Mouse (Mus musculus) left cerebral cortex, postnatal 4 days (tissue): ENCODE results near the gene Trim63. TPM values are rescaled to one million over a fixed set of nuclear protein-coding genes. Genes with fewer than 3 reads are reported as not detected.

Experiments
- DNase-seq: peaks from one replicate; pipeline ENCODE4 v3.0.0-alpha.2; 2022
- intact Hi-C: fragments of 180-260 bp; cut with DNase I; formaldehyde crosslinking; loops from one replicate; pipeline ENCODE4 v1.15.1; 2025
- total RNA-seq, 2 experiments: library from RNA; stranded (reverse); gene quantifications; 2 replicates each; pipeline ENCODE4 v1.2.3; 2021

The Trim63 gene
- total RNA-seq, 2 experiments from 2014 or later = 0.44 to 0.46 TPM

DNA sequence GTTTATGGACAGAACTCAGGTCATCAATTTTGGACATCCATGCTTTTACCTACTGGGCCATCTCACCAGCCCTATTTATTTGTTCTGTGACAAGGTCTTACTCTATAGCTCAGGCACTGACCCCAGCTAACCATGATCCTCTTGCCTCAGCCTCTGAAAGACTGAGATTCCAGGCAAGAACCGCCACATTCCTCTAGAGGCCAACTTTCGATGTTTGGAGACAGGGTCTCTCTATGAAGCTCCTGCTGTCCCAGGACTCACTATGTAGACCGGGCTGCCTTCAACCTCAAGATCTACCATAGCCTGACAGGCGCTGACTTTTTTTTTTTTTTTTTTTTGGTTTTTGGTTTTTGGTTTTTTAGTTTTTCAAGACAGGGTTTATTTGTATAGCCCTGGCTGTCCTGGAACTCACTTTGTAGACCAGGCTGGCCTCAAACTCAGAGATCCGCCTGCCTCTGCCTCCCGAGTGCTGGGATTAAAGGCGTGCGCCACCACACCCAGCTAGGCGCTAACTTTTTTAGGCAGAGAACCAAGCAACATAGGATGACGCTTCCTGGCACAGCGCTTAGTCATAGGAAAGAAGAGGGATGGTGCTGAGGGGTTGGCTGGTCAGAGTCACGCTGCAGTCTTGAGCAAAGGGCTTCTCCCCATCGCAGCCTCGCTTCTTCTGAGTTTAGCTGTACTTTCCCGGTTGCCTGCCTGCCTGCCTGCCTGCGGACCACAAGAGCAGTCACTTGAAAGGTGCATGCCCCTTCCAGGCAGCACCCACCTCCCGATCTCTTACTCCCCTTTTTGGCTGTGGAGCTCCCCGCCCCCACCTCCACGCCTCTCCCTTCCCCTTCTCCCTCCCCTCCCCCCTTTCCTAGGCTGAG lies 16.1 kb upstream of the Trim63 start:
- intact Hi-C loops = no loop called here
- no peak for DNase-seq

DNA sequence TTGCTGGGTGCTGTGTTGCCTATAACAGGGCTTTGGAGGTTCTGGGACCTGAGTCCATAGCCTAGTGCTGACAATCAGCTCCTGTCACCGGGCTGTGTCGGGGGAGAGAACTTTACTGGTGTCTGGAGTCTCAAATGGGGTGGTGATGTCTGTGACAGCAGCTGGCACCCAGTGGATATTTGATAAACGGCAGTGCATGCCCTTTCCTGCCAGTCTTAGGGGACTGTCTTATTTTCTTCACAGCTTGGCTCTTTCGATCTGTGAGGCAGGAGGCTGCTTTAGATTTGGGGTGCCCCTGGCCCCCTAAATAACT lies 15.5 kb upstream of the Trim63 start:
- intact Hi-C loops = no loop called here
- DNase-seq = no peak

DNA sequence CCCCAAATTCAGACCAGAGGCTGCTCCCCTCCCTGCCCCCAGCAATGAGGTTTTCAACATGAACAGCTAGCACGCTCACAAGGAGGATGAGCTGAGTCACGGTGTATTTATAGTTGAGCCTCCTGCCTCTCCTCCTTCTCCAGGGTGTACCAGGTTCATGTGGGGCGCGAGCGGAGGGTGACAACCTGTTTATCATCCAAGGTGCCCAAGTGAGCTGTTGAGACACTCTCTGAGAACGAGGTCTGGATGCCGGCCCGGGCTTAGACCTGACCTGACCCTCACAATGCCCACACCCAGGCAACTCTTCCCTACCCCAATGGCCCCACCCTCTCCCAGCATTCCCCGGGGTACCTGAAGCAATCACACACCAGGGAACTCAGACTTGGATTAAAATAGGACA lies 14.6 kb upstream of the Trim63 start:
- intact Hi-C loops = no loop called here
- DNase-seq = no peak

DNA sequence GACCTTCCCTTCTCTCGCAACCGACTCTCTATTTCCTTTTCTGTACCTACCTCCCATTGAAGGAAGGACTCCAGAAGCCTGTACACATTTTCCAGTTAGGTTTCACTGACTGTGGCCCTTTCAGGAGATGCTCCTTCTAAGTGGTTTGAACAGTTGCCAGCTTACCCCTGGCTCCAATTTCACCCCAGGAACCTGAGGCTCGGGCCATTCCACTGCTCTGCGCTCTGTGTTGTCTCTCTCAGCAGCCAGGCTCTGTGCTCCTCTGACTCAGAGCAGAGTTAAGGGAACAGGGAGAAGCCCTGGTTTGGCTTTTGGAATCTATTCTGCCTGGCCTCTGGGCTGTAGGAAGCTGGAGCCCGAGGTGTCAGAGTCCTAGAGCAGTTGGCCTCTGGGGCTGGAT lies 12.8 kb upstream of the Trim63 start:
- intact Hi-C loops = no loop called here
- no peak for DNase-seq

DNA sequence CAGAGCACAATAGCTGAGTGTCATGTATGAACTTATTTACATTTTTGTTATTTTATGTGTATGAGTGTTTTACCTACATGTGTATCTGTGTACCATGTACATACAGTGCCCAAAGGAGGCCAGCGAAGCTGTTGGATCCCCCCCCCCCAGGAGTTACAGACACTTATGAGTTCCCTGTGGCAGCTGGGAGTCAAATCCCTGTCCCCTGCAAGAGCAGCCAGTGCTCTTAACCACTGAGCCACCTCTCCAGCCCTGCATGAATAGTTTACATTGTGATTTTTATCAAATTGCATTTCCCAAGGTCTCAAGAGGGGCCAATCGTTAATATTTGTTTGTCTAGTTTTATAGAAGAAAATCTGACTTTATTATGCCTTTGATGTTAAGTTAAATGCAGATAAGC lies 8.0 kb upstream of the Trim63 start:
- no peak for DNase-seq
- intact Hi-C loops = no loop called here

DNA sequence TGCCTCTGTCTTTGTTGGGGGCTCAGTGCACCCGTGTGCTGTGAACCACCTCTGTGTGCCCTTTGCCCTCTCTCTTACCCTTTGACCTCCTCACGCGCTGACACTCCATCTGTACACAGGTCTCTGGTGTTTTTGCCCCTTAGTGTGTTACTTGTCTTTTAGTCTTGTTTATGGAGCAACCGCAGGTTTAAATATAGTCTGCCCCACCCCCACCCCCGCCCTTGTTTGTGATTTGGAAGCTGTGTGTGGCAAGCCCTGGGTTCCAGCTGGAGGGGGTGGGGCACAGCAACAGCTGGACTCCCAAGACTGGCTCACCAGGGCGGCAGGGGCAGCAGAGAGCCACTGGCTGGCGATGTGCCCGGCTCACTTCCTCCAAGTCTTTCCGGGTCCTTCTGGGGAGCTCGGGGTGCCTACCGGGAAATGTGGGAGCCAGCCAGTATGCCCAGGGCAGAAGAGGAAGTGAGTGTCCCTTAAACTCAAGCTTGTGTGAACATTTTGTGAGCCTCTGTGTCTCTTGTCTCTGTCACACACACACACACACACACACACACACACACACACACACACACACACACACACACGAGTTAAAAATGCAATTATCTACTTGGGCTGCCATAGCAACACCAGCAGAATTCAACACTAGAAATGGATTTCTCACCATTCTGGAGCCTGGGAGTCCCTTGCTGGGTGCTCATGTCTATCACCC lies 7.4 kb upstream of the Trim63 start:
- peak; percentile 66 for DNase-seq
- intact Hi-C loops = no loop called here

DNA sequence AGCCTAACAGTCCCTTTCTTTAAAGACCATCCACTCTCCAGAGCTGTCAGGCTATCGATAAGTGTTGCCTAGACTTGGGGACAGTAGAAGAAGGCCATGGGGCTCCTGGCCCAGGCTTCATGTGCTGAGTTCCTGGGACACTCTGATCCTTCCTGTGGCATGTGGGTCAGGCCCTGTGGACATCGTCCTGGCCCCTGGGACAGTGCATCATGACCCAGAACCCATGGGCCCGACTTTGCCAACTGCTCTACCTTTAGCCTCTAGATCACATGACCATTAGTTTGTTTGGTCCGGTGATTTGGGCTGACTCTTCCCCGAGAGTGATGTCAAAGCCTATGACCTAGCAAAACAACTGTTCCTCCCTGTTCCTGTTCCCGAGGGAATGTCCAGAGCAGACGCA lies 4.8 kb upstream of the Trim63 start:
- intact Hi-C loops = no loop called here
- no peak for DNase-seq

DNA sequence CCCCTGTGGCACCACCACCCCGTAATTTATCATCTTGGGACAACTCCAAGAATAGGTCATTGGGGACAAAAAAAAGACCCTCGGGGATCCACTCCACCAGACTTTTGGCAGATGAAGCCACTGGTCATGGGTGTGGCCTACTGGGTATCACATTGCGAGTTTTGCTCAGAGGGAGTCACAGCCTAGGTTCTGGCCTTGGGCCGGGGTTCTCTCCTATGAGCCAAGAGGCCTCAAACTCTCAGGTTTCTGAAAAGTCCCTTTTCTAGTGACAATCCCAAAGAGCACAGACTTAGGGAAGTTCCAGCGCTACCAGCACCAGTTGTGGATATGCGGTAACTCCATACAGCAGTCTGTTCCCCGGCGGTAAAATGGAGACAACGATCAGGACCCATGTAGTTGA lies 4.3 kb upstream of the Trim63 start:
- no peak for DNase-seq
- intact Hi-C loops = no loop called here

DNA sequence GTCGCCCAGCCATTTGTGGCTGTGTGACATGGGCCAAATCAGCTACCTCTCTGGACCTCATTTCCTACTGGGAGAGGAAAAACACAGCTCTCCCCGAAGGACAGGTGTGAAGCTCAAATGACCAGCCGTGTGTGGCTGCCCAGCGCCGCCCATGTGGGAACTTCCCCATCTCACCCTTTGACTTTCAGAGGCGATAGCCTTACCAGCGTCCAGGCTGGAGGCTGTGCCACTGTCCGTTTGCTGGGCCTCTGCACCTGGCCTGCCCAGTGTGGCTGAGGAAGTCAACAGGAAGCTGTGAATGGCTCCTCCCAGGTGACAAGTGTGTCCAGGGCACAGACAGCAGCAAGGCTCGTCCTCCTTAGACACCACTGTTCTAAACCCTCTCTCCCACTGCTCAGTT lies 3.1 kb upstream of the Trim63 start:
- intact Hi-C loops = no loop called here
- DNase-seq = no peak

DNA sequence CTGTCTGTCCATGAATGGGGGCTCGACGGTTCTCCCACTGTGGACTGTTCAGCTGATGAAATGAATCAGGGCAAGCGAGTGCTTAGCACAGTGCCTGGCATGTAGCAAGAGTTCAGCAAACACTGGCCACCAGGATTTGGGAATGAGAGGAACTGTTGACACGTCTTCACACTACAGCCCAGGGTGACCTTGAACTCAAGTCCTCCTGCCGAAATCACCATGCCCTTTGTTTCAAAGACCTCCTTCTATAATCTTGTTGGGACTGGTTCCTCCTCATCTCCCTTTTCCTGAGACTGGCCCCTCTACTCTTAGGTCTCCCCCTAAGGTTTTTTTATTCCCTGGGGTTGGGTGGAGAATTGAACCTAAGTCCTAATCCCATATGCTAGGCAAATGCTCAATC lies 2.6 kb upstream of the Trim63 start:
- intact Hi-C loops = no loop called here
- DNase-seq = no peak

DNA sequence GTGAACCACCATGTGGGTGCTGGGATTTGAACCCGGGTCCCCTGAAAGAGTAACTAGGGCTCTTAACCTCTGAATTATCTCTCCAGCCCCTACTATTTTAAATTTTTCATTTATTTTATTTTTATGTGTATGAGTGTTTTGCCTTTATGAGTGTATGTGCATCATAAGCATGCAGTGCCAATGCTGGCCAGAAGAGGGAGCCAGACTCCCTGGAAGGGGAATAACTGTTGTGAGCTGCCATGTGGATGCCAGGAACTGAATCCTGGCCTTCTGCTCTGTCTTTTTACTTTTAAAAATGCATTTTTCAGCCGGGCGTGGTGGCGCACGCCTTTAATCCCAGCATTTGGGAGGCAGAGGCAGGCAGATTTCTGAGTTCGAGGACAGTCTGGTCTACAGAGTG lies 2.0 kb upstream of the Trim63 start:
- intact Hi-C loops = no loop called here
- DNase-seq = no peak

DNA sequence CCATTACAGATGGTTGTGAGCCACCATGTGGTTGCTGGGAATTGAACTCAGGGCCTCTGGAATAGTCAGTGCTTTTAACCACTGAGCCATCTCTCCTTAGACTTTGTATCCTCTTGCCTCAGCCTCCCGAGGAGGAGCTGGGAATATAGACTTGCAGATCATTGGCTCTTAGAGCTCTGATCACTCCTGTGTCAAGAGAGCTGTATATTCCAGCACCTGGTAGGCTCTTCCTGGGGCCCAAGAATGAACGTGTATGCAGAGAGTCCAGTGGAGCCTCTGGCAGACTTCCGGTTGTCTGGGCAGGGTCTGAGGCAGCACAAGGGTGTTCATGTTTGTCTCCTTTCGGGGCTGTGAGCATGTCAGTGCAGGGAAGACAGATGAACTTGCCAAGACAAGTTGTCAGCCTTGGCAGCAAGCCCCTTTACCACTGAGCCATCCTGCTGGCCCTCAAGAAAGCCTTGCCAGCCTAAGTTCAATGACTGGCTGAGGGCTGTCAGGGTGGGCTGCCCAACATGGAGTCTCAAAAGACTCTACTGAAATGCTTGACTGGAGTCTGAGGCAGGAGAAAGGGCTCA lies 752 bp upstream of the Trim63 start:
- intact Hi-C loops = no loop called here
- peak; percentile 53 for DNase-seq

DNA sequence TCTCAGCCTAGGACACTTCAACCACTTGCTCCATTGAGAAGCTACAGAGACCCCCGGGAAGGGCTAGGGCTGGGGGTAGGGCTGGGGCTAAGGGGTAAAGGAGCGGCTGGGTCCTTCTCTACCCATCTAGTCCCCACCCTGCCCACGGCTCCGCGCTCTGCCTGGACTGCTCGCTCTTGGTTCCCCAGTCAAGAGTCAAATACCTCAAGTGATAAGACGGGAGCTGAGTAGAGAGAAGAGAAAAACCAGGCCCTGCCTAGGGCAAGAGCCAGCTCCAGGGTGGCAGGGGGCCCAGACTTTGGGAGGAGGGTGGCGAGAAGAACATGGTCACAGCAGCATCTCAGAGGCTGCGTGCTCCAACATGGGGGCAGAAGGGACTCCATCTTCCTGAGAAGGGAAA lies 550 bp downstream of the Trim63 start:
- intact Hi-C loops = no loop called here

DNA sequence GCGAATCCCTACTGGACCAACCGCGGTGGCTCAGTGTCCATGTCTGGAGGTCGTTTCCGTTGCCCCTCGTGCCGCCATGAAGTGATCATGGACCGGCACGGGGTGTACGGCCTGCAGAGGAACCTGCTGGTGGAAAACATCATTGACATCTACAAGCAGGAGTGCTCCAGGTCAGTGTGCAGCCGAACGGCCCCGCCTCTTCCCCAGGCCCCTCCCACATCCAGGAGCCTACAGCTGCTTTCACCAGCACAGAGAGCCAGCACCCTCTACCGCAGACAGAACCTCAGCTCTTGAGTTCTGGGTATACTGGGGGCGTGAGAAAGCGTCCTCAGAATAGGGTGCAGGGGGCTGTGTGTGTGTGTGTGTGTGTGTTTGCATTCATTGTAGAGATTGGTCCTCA lies 1.5 kb downstream of the Trim63 start:
- DNase-seq = no peak

More for the DNA sequence above, 550 bp downstream of the Trim63 start:
- no peak for DNase-seq

DNA sequence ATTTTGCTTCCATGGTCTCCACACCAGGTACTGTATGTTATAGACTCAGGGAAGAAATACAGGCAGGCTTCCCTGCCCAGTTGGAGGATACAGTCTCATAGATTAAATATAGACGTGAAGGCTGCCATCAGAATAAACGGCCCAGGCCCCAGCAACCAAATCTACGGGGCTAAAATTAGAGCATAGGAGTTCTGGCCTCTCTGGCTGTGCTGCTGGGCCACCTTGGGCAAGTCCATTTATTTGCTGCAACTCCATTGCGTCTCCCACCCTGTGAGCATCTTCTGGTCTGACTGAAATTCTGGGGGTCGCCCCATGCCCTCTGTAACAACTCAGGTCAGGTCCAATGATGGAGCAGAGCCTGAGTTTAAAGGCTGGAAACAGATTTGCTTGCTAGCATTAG lies 4.2 kb downstream of the Trim63 start:
- intact Hi-C loops = no loop called here
- DNase-seq = no peak

More for the DNA sequence above, 1.5 kb downstream of the Trim63 start:
- intact Hi-C loops = no loop called here

DNA sequence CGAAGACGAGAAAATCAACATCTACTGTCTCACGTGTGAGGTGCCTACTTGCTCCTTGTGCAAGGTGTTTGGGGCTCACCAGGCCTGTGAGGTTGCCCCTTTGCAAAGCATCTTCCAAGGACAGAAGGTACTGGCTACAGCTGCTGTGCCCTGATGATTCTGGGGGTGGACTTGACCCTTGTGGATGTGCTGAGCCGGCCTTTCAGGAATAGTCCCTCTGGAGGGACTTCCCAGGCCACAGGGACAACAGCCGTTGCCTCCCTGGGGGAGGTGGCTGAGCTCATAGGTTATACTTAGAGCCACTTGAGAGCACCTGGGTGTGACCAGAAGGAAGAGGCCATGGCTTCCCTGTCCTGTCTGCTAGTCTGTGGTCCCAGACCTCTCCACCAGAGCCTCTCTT lies 4.8 kb downstream of the Trim63 start:
- intact Hi-C loops = no loop called here
- no peak for DNase-seq

DNA sequence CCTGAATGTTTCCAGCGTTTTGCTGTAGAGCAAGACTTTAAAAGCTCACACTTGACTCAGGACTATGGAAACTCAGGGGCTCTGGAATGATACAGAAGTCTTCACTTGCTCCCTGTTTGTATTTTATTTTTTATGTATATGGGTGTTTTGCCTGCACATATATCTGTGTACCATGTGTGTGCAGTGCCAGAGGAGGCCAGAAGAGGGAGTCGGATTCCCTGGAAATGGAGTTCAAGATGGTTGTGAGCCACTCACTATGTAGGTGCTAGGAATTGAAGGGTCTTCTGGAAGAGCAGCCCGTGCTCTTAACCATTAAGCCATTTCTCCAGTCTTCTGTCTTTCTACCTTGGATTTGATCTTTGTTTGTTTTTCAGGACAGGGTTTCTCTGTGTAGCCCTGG lies 6.6 kb downstream of the Trim63 start:
- no peak for DNase-seq
- intact Hi-C loops = no loop called here

DNA sequence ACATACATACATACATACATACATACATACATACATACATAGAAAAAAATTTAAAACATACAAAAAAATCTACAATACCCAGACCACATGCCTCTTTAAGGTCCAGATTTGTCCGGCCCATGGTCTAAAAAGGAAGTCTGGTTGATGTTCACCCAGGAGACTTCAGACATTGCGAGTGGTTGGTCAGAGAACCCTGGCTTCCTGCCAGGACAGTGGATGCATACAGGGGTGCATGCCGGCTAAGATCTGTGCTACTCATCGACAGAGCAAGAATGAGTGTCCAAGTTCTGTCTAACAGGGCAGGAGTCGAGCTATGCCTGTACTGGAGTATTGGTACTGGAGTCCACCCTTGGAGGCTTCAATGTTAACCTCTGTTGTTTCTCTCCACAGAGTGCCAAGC lies 9.7 kb downstream of the Trim63 start:
- no peak for DNase-seq
- intact Hi-C loops = no loop called here

DNA sequence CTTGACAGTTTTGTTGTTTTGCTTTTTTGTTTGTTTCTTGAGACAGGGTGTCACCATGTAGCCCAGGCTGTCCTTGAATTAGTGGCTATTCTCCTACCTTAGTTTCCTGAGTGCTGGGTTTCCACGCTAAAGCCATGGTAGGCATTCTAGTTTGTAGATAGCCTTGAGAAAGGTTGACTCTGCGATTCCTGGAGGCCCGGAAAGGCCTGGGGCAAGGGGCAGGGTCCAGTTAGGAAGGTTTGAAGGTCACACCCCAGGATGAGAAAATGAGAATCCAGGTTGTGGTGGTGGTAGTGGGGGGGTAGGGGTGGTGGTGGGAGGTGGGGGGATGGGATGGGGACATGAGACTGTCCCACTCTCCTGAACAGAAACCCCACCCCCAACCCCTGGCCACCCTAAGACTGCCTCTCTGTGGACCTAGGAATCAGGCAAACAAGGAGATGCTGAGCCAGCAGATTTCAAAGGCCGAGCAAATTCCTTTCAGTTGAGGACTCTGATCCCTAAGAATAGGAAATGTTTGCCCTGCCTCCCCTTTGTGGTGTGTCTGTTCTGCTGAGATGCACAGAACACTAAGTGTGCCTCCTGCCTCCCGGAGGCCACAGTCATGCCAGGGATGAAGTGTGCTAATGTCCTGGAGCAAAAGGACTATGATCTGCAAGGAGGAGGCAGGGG lies 12.1 kb downstream of the Trim63 start:
- intact Hi-C loops = no loop called here
- no peak for DNase-seq

DNA sequence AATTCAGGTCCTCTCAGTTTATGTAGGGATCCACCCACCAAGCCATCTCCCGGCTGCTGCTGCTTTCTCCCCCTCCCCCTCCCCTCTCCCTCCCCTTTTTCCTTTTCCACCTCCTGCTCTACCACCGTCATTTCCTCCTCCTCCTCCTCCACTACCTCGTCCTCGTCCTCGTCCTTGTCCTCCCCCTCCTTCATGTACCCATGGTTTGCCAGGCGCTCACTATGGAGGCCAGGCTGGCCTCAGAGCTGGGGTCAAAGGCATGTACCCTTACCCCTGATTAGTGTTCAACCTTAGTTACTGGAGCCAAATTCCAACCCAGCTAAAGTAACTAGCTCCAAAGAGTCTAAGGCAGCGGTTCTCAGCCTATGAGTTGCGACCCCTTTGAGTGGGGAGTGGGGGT lies 13.2 kb downstream of the Trim63 start:
- intact Hi-C loops = no loop called here

DNA sequence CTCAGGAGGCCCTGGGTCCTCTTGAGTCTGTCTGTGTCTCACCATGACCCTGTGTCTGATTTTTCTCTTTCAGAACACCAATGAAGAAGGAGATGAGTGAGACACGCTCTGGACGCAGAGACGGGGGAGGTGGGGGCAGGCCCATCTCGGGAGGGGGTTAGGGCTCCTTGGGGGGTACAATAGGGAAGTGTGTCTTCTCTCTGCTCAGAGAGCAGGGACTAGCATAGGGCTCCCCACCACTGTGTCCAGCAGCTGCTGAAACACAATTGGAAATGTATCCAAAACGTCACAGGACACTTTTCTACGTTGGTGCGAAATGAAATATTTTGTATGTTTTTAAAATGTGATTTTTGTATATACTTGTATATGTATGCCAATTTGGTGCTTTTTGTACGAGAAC lies 13.9 kb downstream of the Trim63 start:
- no peak for DNase-seq

More for the DNA sequence above, 13.2 kb downstream of the Trim63 start:
- no peak for DNase-seq

DNA sequence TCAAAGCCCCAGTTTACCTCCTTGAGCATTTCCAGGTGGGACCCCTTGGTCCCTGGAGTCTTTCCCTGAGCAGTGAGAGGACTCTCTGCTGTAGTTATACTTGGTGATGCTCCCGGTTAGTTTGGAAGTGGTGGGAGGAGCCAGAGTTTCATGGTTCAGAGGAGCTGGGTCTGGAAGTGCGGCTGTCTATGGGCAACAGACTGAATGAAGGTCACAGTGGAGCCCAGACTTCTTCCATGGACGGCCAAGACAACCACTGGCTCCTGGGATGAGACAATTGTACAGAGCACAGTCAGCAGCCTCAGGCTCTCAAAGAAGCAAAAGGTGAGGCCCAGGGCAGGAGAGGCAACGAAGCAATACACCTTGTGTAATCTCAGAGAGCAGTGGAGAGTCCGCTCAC lies 15.4 kb downstream of the Trim63 start:
- DNase-seq = no peak
- intact Hi-C loops = no loop called here

More for the DNA sequence above, 13.9 kb downstream of the Trim63 start:
- intact Hi-C loops = no loop called here
